Mouse (Mus musculus): ENCODE measurements around the gene Prtg. TPM values are rescaled to one million over a fixed set of nuclear protein-coding genes. Genes with fewer than 3 reads are reported as not detected.

Prtg gene
- polyA plus RNA-seq, 1 experiment from 2014 or later, result 0.43 TPM

DNA sequence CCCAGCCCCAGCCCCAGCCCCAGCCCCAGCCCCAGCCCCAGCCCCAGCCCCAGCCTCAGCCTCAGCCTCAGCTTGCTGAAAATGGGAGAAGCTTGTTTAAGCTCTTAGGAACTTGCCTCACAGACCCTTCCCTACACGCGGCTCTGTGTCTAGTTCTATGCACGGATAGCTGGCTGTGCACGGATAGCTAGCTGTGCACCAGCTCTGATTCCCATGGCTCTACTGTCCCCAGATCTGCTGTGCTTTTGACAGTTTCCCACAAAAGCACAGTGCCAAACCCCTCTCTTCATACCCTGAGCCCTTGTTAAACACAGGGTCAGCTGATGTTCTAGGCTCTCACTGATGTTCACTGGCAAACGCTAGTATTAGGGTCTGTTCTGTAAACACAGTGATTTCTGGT is 86.1 kb downstream of the Prtg start:
- no peaks in the 10 kb centered on the region for H3K36me3 ChIP-seq (ENCODE audit: poor library complexity, severe bottlenecking)
- WGBS, result 89% methylated on average over 5 of the region's 5 CpGs

DNA sequence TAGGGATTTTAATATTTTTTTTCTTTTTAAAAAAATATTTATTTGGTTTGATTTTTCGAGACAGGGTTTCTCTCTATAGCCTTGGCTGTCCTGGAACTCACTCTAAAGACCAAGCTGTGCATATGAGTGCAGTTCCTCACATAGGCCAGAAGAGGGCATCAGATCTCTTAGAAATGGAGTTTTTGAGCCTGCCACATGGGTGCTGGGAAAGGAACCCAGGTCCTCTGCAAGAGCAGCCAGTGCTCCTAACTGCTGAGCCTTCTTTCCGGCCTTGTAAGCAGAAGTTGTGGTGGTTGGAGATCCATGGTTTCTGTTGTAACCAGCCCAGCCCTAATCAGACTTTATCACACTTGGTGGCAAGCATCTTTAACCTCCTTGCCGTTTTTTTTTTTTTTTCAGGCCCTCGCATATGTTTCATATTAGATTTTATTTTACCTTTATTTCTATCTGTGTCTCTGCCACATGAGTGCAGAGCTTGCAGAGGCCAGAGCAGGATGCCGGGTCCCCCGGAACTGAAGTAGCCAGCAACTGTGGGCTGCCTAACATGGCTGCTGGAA is 88.2 kb downstream of the Prtg start:
- Histone ChIP-seq H3K27ac (no peak overlapping the region), H3K27me3 (no peaks in the 10 kb centered on the region), H3K36me3 (ENCODE audit: poor library complexity, severe bottlenecking) (no peaks in the 10 kb centered on the region), H3K4me3 (no peak overlapping the region), H3K9me3 (replicated peaks) (no peaks in the 10 kb centered on the region), H3K4me1 (no peaks in the 10 kb centered on the region), H3K9ac (no peak overlapping the region), H3K4me2 (no peak overlapping the region)
- 93% methylated on average over 6 of the region's 6 CpGs for WGBS
- ATAC-seq, result no peak

More for the DNA sequence above, 86.1 kb downstream of the Prtg start:
- no peak for ATAC-seq
- Histone ChIP-seq H3K27me3 (no peaks in the 10 kb centered on the region), H3K4me1 (no peaks in the 10 kb centered on the region), H3K4me2 (no peak overlapping the region), H3K27ac (no peak overlapping the region), H3K4me3 (no peak overlapping the region), H3K9ac (no peak overlapping the region), H3K9me3 (replicated peaks) (no peaks in the 10 kb centered on the region)

DNA sequence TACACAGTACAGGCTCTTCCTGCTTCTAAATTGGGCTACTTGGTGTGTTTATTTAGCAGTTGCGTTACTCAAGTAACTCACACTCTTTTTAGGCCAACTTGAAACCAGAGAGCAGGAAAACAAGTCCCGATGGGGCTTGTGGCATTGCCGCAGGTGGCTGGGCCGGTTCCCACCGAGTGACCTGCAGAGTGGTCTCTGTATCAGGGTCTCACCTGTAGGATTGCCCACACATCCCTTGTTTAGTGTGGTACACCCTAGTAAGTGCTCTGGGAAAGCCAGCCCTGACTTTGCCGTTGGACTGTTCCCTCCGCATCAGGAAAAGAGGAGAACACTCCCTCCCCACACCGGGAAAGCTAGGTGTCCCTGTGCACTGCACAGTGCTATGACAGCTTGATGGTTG is 95.4 kb downstream of the Prtg start:
- no peak overlapping the region for H3K4me2 ChIP-seq
- no peaks in the 10 kb centered on the region for H3K4me1 ChIP-seq
- ATAC-seq, result no peak
- no peak overlapping the region for H3K27ac ChIP-seq
- no peak overlapping the region for H3K9ac ChIP-seq
- 88% methylated on average over 8 of the region's 8 CpGs for WGBS
- H3K4me3 ChIP-seq, result no peak overlapping the region
- H3K9me3 ChIP-seq (replicated peaks), result no peaks in the 10 kb centered on the region
- H3K27me3 ChIP-seq, result no peaks in the 10 kb centered on the region
- H3K36me3 ChIP-seq (ENCODE audit: poor library complexity, severe bottlenecking), result no peaks in the 10 kb centered on the region

DNA sequence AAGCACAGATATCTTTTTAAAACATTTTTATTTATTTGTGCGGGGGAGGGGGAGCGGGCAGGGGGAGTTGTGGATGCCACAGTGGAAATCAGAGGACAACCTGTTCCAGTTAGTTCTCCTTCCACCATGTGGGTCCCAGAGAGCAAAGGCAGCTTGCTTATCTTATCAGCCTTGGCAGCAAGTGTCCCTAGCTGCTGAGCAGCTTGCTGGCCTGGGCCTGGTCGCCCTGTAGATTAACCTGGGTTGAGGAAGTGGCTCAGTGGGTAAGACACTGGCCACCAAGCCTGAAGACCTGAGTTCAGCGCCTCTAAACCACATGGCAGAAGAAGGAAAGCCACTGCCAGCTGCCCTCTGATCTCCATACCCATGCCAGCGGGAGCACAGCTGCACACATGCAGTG is 95.9 kb downstream of the Prtg start:
- Histone ChIP-seq H3K4me1 (no peaks in the 10 kb centered on the region), H3K4me2 (no peak overlapping the region), H3K9me3 (replicated peaks) (no peaks in the 10 kb centered on the region), H3K4me3 (no peak overlapping the region), H3K27me3 (no peaks in the 10 kb centered on the region), H3K36me3 (ENCODE audit: poor library complexity, severe bottlenecking) (no peaks in the 10 kb centered on the region), H3K27ac (no peak overlapping the region), H3K9ac (no peak overlapping the region)
- WGBS, result 94% methylated on average over 5 of the region's 5 CpGs
- ATAC-seq, result no peak

DNA sequence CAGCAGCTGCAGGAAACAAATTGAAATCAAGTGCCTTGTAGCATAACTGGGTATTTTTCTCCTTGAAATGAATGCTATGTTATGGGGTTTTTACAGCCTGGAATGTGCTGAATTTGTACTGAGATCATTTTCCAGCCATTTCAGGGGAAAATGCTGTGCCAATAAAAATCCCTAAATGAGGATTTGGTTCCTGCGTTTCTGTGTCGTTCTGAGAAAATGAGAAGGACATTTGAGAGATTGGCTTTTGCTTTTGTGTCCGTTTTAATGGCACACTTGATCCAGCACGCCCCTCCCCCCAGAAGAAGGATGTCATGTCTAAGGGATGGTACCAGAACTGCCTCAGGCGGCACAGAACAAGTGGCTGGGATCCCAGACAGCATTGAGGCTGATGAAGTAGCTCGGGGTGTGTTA is 100.0 kb downstream of the Prtg start:
- no peaks in the 10 kb centered on the region for H3K9me3 ChIP-seq (replicated peaks)
- no peak overlapping the region for H3K4me3 ChIP-seq
- ATAC-seq, result no peak
- no peak overlapping the region for H3K9ac ChIP-seq
- H3K36me3 ChIP-seq (ENCODE audit: poor library complexity, severe bottlenecking), result no peaks in the 10 kb centered on the region
- WGBS, result 75% methylated on average over 6 of the region's 6 CpGs
- no peaks in the 10 kb centered on the region for H3K4me1 ChIP-seq
- H3K4me2 ChIP-seq, result no peak overlapping the region
- H3K27ac ChIP-seq, result no peak overlapping the region
- H3K27me3 ChIP-seq, result no peaks in the 10 kb centered on the region

DNA sequence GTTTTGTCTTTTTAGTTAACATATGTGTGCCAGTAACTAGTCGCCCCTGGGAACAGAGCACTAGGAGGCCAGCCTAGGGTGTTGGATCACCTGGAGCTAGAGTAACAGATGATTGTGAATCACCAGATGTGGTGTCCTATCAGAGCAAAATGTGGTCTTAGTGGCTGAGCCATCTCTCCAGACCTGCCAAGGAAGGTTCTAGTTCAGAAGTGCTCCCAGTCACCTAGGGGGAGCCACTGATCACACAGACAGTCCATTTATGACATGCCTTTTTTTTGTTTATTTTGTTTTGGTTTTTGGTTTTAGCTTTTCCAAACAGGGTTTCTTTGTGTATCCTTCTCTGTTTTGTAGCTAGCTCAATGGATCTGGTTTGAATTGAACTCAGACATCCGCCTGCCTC is 104.7 kb downstream of the Prtg start:
- Histone ChIP-seq H3K4me2 (no peak overlapping the region), H3K4me1 (no peaks in the 10 kb centered on the region), H3K36me3 (ENCODE audit: poor library complexity, severe bottlenecking) (no peaks in the 10 kb centered on the region), H3K27ac (no peak overlapping the region), H3K4me3 (no peak overlapping the region), H3K9me3 (replicated peaks) (no peaks in the 10 kb centered on the region), H3K27me3 (no peaks in the 10 kb centered on the region), H3K9ac (no peak overlapping the region)
- 86% methylated on average over 2 of the region's 2 CpGs for WGBS
- ATAC-seq, result no peak

DNA sequence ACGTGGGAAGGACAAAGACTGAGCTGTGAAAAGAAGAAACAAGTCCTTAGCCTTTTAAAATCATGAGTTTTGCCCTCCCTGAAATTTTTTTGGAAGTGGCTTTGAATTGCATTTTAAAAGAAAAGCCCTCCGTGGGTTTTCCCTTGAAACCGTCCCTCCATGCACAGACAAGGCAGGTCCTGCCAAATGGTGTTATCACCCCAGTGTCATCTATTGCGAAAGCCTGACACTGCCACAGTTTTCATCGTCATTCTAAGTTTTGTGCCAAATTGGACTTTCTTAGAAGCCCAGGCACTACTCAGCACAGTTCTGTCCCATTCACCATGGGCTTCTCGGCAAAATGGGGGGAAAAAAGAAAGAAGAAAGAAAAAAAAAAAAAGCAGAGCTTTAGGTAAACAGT is 106.9 kb downstream of the Prtg start:
- H3K4me3 ChIP-seq, result no peak overlapping the region
- no peak overlapping the region for H3K9ac ChIP-seq
- H3K27ac ChIP-seq, result no peak overlapping the region
- no peaks in the 10 kb centered on the region for H3K27me3 ChIP-seq
- 75% methylated on average over 6 of the region's 6 CpGs for WGBS
- H3K4me2 ChIP-seq, result no peak overlapping the region
- no peaks in the 10 kb centered on the region for H3K4me1 ChIP-seq
- H3K9me3 ChIP-seq (replicated peaks), result no peaks in the 10 kb centered on the region
- H3K36me3 ChIP-seq (ENCODE audit: poor library complexity, severe bottlenecking), result no peaks in the 10 kb centered on the region
- ATAC-seq, result no peak

DNA sequence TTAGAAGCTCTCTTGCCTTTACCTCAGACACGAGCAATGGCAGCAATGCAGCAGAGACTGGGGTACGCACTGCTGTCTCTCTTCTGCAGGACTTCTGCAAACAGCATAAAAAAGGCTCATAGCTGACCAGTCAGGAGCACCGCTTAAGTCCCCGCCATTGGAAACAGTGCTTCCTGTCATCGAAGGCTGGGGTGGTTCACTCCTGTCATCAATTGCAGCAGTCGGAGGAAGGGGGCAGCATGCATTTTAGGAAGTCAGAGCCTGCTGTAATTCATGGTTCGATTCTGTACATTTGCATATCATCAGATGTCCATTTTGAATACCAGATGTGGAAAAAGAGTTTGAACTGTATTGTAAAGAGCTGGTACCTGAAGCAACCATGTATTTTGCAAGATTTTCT is 109.1 kb downstream of the Prtg start:
- 75% methylated on average over 7 of the region's 7 CpGs for WGBS
- no peak overlapping the region for H3K9ac ChIP-seq
- no peaks in the 10 kb centered on the region for H3K36me3 ChIP-seq (ENCODE audit: poor library complexity, severe bottlenecking)
- no peaks in the 10 kb centered on the region for H3K27me3 ChIP-seq
- no peaks in the 10 kb centered on the region for H3K4me1 ChIP-seq
- no peaks in the 10 kb centered on the region for H3K9me3 ChIP-seq (replicated peaks)
- H3K4me3 ChIP-seq, result no peak overlapping the region
- ATAC-seq, result no peak
- no peak overlapping the region for H3K27ac ChIP-seq
- no peak overlapping the region for H3K4me2 ChIP-seq

DNA sequence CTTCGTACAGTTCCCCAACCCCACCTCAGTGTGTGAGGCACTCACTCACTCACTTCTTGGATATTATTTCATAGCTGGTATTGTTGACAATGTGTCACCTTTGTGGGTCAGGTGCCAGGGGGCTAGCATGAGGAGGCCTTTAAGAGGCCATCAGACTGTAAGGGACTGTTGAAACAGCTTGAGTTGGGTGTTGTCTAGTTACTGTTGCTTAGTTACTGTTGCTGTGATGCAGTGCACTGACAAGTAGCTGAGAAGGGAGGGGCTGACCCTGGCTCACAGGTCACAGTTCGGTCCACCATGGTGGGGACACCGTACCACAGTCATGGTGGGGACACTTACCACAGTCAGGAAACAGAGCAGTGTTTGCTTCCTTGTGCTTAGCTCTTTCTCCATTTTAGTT is 116.4 kb downstream of the Prtg start:
- H3K9ac ChIP-seq, result no peak overlapping the region
- no peak for ATAC-seq
- 90% methylated on average over 3 of the region's 3 CpGs for WGBS
- H3K4me1 ChIP-seq, result peaks cover 23% of the 10 kb centered on the region
- no peaks in the 10 kb centered on the region for H3K9me3 ChIP-seq (replicated peaks)
- H3K4me3 ChIP-seq, result no peak overlapping the region
- no peak overlapping the region for H3K27ac ChIP-seq
- no peaks in the 10 kb centered on the region for H3K27me3 ChIP-seq
- H3K4me2 ChIP-seq, result no peak overlapping the region
- H3K36me3 ChIP-seq (ENCODE audit: poor library complexity, severe bottlenecking), result no peaks in the 10 kb centered on the region

DNA sequence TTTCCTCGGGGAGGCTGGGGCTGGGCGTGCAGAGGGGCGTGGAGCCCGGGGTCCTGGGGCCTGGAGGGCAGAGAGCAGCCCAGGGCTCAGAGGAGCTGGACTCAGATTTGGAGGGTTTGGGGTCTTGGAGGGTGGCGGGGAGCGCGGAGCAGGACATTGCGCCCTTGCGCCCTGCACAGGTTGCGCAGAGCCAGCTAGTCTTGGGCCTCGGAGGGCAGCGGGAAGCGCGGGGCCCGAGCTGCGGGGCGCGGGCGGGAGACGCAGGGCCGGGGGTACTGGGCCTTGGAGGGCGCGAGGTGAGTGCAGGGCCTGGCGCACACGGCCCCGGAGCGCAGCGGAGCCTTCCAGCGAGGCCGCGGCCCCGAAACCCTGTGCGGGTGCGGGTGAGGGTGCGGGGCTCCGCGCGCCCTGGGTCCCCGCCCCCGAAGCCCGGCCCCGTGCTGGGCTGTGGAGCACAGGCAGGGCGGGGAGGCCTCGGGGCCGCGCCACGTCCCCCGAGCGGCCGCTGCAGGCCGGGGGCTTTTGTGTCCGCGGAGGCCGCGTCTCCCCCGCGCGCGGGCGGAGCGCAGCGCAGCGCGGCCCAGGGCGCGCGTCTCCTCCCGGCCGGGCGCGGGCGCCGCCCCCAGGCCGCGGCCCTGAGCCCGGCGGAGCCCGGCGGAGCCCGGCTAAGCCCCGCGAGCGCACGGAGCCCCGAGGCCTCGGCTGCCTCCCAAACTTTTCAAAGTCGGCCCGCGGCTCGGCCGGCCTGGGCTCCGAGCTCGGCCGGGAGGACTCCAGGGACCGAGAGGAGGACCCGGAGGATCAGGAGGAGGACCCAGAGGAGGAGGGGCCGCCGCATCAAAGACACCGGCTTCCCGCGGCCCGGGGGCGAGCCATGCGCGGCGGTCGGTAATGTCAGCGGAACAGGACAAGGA is 118.6 kb downstream of the Prtg start, which contains the start of gene Pygo1:
Pygo1 (plus strand) TSS at position 625 of the 914 bp plus-strand sequence.
- peak within 1 kb of the TSS; percentile 78 for H3K27ac ChIP-seq
- H3K9me3 ChIP-seq (replicated peaks), result no peaks in the 10 kb centered on the region
- ATAC-seq, result peak; percentile 86
- H3K27me3 ChIP-seq, result no peaks in the 10 kb centered on the region
- peak within 1 kb of the TSS; percentile 95 for H3K4me2 ChIP-seq
- 0 out of 2 replicates have a peak, but pooled peaks cover 1% of the 10 kb centered on the region for H3K36me3 ChIP-seq (ENCODE audit: poor library complexity, severe bottlenecking)
- H3K4me1 ChIP-seq, result peaks cover 29% of the 10 kb centered on the region
- under 1% methylated on average over 55 of the region's 108 CpGs for WGBS
- peak within 1 kb of the TSS; percentile 75 for H3K4me3 ChIP-seq
- peak within 1 kb of the TSS; percentile 88 for H3K9ac ChIP-seq

DNA sequence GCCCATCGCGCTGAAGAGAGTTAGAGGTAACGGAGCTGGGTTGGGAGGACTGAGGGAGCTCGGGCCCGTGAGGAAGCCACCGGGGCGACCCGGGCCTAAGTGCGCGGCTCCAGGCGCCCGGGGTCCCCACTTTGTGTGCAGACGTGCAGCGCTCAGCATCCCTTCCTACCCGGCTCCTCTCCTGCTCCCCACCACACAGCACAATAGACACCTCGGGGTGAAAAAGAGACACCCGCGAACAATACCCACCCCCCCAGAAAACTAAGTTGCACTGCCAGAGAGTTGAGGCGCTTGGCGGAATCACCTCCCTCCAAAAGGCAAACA is 119.2 kb downstream of the Prtg start:
- Histone ChIP-seq H3K4me1 (peaks cover 29% of the 10 kb centered on the region), H3K36me3 (ENCODE audit: poor library complexity, severe bottlenecking) (0 out of 2 replicates have a peak, but pooled peaks cover 3% of the 10 kb centered on the region), H3K9ac (peak overlapping the region; percentile 88), H3K9me3 (replicated peaks) (no peaks in the 10 kb centered on the region), H3K4me2 (peak overlapping the region; percentile 95), H3K27ac (peak overlapping the region; percentile 78), H3K27me3 (no peaks in the 10 kb centered on the region), H3K4me3 (peak overlapping the region; percentile 75)
- peak; percentile 79 for ATAC-seq
- WGBS, result 1% methylated on average over 20 of the region's 20 CpGs

DNA sequence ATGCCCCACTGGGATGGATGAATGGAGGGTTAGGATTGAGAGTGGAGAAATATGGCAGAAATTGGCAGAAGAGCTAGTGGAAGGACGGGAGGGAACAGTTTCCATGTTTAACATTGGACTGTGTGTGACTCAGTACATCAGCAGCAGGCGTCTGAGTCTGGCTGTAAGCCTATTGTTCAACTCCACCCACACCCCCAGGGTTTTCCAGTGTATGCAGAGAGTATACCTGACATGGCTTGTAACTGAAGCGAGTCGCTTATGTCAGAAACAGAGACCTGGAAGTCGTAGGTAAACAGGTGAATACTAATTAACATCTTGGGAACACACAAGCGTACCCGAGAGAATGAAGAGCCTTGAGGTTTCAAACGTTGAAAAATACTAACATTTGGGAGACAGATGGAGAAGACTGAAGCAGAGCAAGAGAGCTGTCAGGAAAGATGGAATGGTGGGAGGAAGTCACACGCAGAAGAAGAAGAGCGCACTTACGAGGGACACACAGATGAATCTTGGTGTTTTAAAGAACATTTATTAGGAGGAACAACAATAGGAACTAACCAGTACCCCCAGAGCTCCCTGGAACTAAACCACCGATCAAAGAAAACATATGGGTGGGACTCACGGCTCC is 124.6 kb downstream of the Prtg start:
- Histone ChIP-seq H3K9me3 (replicated peaks) (no peaks in the 10 kb centered on the region), H3K27ac (no peak overlapping the region)

More for the DNA sequence above, 124.6 kb downstream of the Prtg start:
- Histone ChIP-seq H3K4me3 (no peak overlapping the region), H3K36me3 (ENCODE audit: poor library complexity, severe bottlenecking) (peaks cover 19% of the 10 kb centered on the region), H3K9ac (no peak overlapping the region), H3K4me2 (no peak overlapping the region), H3K4me1 (peaks cover 24% of the 10 kb centered on the region), H3K27me3 (no peaks in the 10 kb centered on the region)
- 81% methylated on average over 13 of the region's 13 CpGs for WGBS
- no peak; the same call in 1 of the 2 replicates for ATAC-seq

All from forebrain, embryonic 13.5 days (tissue).